Mouse (Mus musculus): ENCODE results near the gene Rnf113a1. TPM values are rescaled to one million over a fixed set of nuclear protein-coding genes. Genes with fewer than 3 reads are reported as not detected.
"Not testable (repeated sequence)": the region's sequence is repeated elsewhere in the genome, so short reads cannot be mapped to it uniquely, and the experiment has no call there.

Gene Rnf113a1
- total RNA-seq, 1 experiment = 5.6 TPM

GRCm38 (mm10) chrX:37161169-37161568, 29.9 kb upstream of the Rnf113a1 start:
- in situ Hi-C loops (cut with MboI; ENCODE audit: low sequenced_read_pairs in 2 of 2, unreplicated experiment in 2 of 2) = no loop called here
- no peak overlapping the region for H3K9ac ChIP-seq (ENCODE audit: insufficient read depth, low read depth, low read length, poor library complexity, severe bottlenecking)
- no peak for TF ChIP-seq ZC3H11A (IDR thresholded peaks at IDR 0.05; ENCODE audit: borderline replicate concordance, low read depth, low read length)
- no peak for TF ChIP-seq HCFC1 (IDR thresholded peaks at IDR 0.05; ENCODE audit: borderline replicate concordance, insufficient read depth, low read length)
- no peak for TF ChIP-seq MAFK (IDR thresholded peaks at IDR 0.05; ENCODE audit: insufficient read depth, low read depth, low read length)
- no peak for TF ChIP-seq CHD2 (IDR thresholded peaks at IDR 0.05; ENCODE audit: low read depth, low read length)
- no peak for TF ChIP-seq ZNF384 (IDR thresholded peaks at IDR 0.05; ENCODE audit: low read depth, low read length)
- no peak overlapping the region for H3K4me3 ChIP-seq (ENCODE audit: insufficient read depth in 1 of 2, low read depth in 1 of 2, low read length in 2 of 2, poor library complexity in 1 of 2, severe bottlenecking in 1 of 2)
- no peak for DNase-seq (ENCODE audit: low read depth, low spot score)
- no peaks in the 10 kb centered on the region for H3K36me3 ChIP-seq (ENCODE audit: control insufficient read depth, insufficient read depth, low read length, poor library complexity, severe bottlenecking)
- no peak overlapping the region for H3K27ac ChIP-seq (ENCODE audit: insufficient read depth, low read depth, low read length, poor library complexity, severe bottlenecking)
- H3K4me1 ChIP-seq (ENCODE audit: control insufficient read depth in 2 of 2, insufficient read depth in 2 of 2, low read length in 2 of 2, poor library complexity in 1 of 2) = peaks cover 0 to 3% of the 10 kb centered on the region in 2 experiments; a peak in 1 of 4 replicates
- H3K9me3 ChIP-seq (ENCODE audit: control insufficient read depth, insufficient read depth, low read depth, low read length) = no peaks in the 10 kb centered on the region

GRCm38 (mm10) chrX:37163115-37163514, 27.9 kb upstream of the Rnf113a1 start:
- no peaks in the 10 kb centered on the region for H3K9me3 ChIP-seq (ENCODE audit: control insufficient read depth, insufficient read depth, low read depth, low read length)
- no peak overlapping the region for H3K27ac ChIP-seq (ENCODE audit: insufficient read depth, low read depth, low read length, poor library complexity, severe bottlenecking)
- TF ChIP-seq HCFC1 (IDR thresholded peaks at IDR 0.05; ENCODE audit: borderline replicate concordance, insufficient read depth, low read length) = no peak
- TF ChIP-seq ZNF384 (IDR thresholded peaks at IDR 0.05; ENCODE audit: low read depth, low read length) = no peak
- no peak for TF ChIP-seq MAFK (IDR thresholded peaks at IDR 0.05; ENCODE audit: insufficient read depth, low read depth, low read length)
- DNase-seq (ENCODE audit: low read depth, low spot score) = no peak
- H3K4me1 ChIP-seq (ENCODE audit: control insufficient read depth in 2 of 2, insufficient read depth in 2 of 2, low read length in 2 of 2, poor library complexity in 1 of 2) = peaks cover 0 to 3% of the 10 kb centered on the region in 2 experiments; a peak in 1 of 4 replicates
- in situ Hi-C loops (cut with MboI; ENCODE audit: low sequenced_read_pairs in 2 of 2, unreplicated experiment in 2 of 2) = no loop called here
- H3K9ac ChIP-seq (ENCODE audit: insufficient read depth, low read depth, low read length, poor library complexity, severe bottlenecking) = no peak overlapping the region
- peak overlapping the region in 1 of 2 experiments; percentile 33; a peak in 1 of 4 replicates for H3K4me3 ChIP-seq (ENCODE audit: insufficient read depth in 1 of 2, low read depth in 1 of 2, low read length in 2 of 2, poor library complexity in 1 of 2, severe bottlenecking in 1 of 2)
- H3K36me3 ChIP-seq (ENCODE audit: control insufficient read depth, insufficient read depth, low read length, poor library complexity, severe bottlenecking) = no peaks in the 10 kb centered on the region

- Histone ChIP-seq H3K27ac (ENCODE audit: insufficient read depth, low read depth, low read length, poor library complexity, severe bottlenecking) (no peak overlapping the region), H3K36me3 (ENCODE audit: control insufficient read depth, insufficient read depth, low read length, poor library complexity, severe bottlenecking) (no peaks in the 10 kb centered on the region), H3K4me3 (ENCODE audit: insufficient read depth in 1 of 2, low read depth in 1 of 2, low read length in 2 of 2, poor library complexity in 1 of 2, severe bottlenecking in 1 of 2) (no peak overlapping the region), H3K9me3 (ENCODE audit: control insufficient read depth, insufficient read depth, low read depth, low read length) (no peaks in the 10 kb centered on the region), H3K9ac (ENCODE audit: insufficient read depth, low read depth, low read length, poor library complexity, severe bottlenecking) (no peak overlapping the region), H3K4me1 (ENCODE audit: control insufficient read depth in 2 of 2, insufficient read depth in 2 of 2, low read length in 2 of 2, poor library complexity in 1 of 2) (peaks cover 0 to 3% of the 10 kb centered on the region in 2 experiments; a peak in 1 of 4 replicates)
- DNase-seq (ENCODE audit: low read depth, low spot score) = no peak
- in situ Hi-C loops (cut with MboI; ENCODE audit: low sequenced_read_pairs in 2 of 2, unreplicated experiment in 2 of 2) = no loop called here
- TF ChIP-seq ZC3H11A (IDR thresholded peaks at IDR 0.05; ENCODE audit: borderline replicate concordance, low read depth, low read length) (no peak), HCFC1 (IDR thresholded peaks at IDR 0.05; ENCODE audit: borderline replicate concordance, insufficient read depth, low read length) (no peak), ZNF384 (IDR thresholded peaks at IDR 0.05; ENCODE audit: low read depth, low read length) (no peak), MAFK (IDR thresholded peaks at IDR 0.05; ENCODE audit: insufficient read depth, low read depth, low read length) (no peak), CHD2 (IDR thresholded peaks at IDR 0.05; ENCODE audit: low read depth, low read length) (no peak)
Measured at GRCm38 (mm10) chrX:37167085-37167484, 24.0 kb upstream of the Rnf113a1 start.

- Histone ChIP-seq H3K4me3 (ENCODE audit: insufficient read depth in 1 of 2, low read depth in 1 of 2, low read length in 2 of 2, poor library complexity in 1 of 2, severe bottlenecking in 1 of 2) (no peak within 1 kb of the TSS), H3K27ac (ENCODE audit: insufficient read depth, low read depth, low read length, poor library complexity, severe bottlenecking) (no peak within 1 kb of the TSS), H3K4me1 (ENCODE audit: control insufficient read depth in 2 of 2, insufficient read depth in 2 of 2, low read length in 2 of 2, poor library complexity in 1 of 2) (no peaks in the 10 kb centered on the region), H3K36me3 (ENCODE audit: control insufficient read depth, insufficient read depth, low read length, poor library complexity, severe bottlenecking) (no peaks in the 10 kb centered on the region), H3K9ac (ENCODE audit: insufficient read depth, low read depth, low read length, poor library complexity, severe bottlenecking) (no peak within 1 kb of the TSS), H3K9me3 (ENCODE audit: control insufficient read depth, insufficient read depth, low read depth, low read length) (no peaks in the 10 kb centered on the region)
- in situ Hi-C loops (cut with MboI; ENCODE audit: low sequenced_read_pairs in 2 of 2, unreplicated experiment in 2 of 2) = no loop called here
- no peak for DNase-seq (ENCODE audit: low read depth, low spot score)
- TF ChIP-seq CHD2 (IDR thresholded peaks at IDR 0.05; ENCODE audit: low read depth, low read length) = no peak
- no peak for TF ChIP-seq ZNF384 (IDR thresholded peaks at IDR 0.05; ENCODE audit: low read depth, low read length)
- TF ChIP-seq HCFC1 (IDR thresholded peaks at IDR 0.05; ENCODE audit: borderline replicate concordance, insufficient read depth, low read length) = no peak
- TF ChIP-seq ZC3H11A (IDR thresholded peaks at IDR 0.05; ENCODE audit: borderline replicate concordance, low read depth, low read length) = no peak
- no peak for TF ChIP-seq MAFK (IDR thresholded peaks at IDR 0.05; ENCODE audit: insufficient read depth, low read depth, low read length)
Measured at GRCm38 (mm10) chrX:37168742-37169141, 22.3 kb upstream of the Rnf113a1 start, which contains the start of gene Akap14. Akap14 (minus strand) TSS chrX:37168842.

- DNase-seq (ENCODE audit: low read depth, low spot score); H3K36me3 ChIP-seq (ENCODE audit: control insufficient read depth, insufficient read depth, low read length, poor library complexity, severe bottlenecking); H3K9ac ChIP-seq (ENCODE audit: insufficient read depth, low read depth, low read length, poor library complexity, severe bottlenecking); H3K9me3 ChIP-seq (ENCODE audit: control insufficient read depth, insufficient read depth, low read depth, low read length); H3K4me1 ChIP-seq (ENCODE audit: control insufficient read depth in 2 of 2, insufficient read depth in 2 of 2, low read length in 2 of 2, poor library complexity in 1 of 2); H3K27ac ChIP-seq (ENCODE audit: insufficient read depth, low read depth, low read length, poor library complexity, severe bottlenecking); H3K4me3 ChIP-seq (ENCODE audit: insufficient read depth in 1 of 2, low read depth in 1 of 2, low read length in 2 of 2, poor library complexity in 1 of 2, severe bottlenecking in 1 of 2); in situ Hi-C loops (cut with MboI; ENCODE audit: low sequenced_read_pairs in 2 of 2, unreplicated experiment in 2 of 2): not testable (repeated sequence)
Measured at GRCm38 (mm10) chrX:37184401-37184800, 6.6 kb upstream of the Rnf113a1 start.

Data from ES-E14 (cell line).